Mouse (Mus musculus): ENCODE measurements around the gene Pwwp2a. TPM values are rescaled to one million over a fixed set of nuclear protein-coding genes. Genes with fewer than 3 reads are reported as not detected.

Pwwp2a gene
- total and polyA plus RNA-seq, 3 experiments, result 13.0 to 31.0 (median 15.2) TPM

- H3K4me3 ChIP-seq (replicated peaks in 1 of 3; ENCODE audit: low read depth in 2 of 3, low read length in 2 of 3, poor library complexity in 1 of 3), result no peak overlapping the region
- H3K79me2 ChIP-seq (replicated peaks; ENCODE audit: control insufficient read depth, extremely low read depth, insufficient read depth, poor library complexity, severe bottlenecking), result no peaks in the 10 kb centered on the region
- H3K4me2 ChIP-seq (ENCODE audit: insufficient read depth, low read depth, poor library complexity, severe bottlenecking), result no peak overlapping the region
- H3K27ac ChIP-seq (ENCODE audit: insufficient read depth, low read depth), result no peak overlapping the region
- DNase-seq (ENCODE audit: extremely low read depth), result no peak
- no peaks in the 10 kb centered on the region for H3K4me1 ChIP-seq (ENCODE audit: control insufficient read depth in 1 of 2, insufficient read depth in 2 of 2)
- H3K27me3 ChIP-seq (replicated peaks), result no peaks in the 10 kb centered on the region
- dilution Hi-C loops (cut with MboI; ENCODE audit: extremely low pct_ligation_motif_present, extremely low pct_unique_long_range_greater_than_20kb, low sequenced_read_pairs), result no loop called here
- in situ Hi-C loops (cut with MboI; ENCODE audit: low pct_ligation_motif_present, low pct_unique_long_range_greater_than_20kb, low sequenced_read_pairs), result no loop called here
- no peak for TF ChIP-seq JUND (conservative IDR thresholded peaks at IDR 0.05; ENCODE audit: low read depth, low read length)
- TF ChIP-seq ZMIZ1 (IDR thresholded peaks at IDR 0.05; ENCODE audit: low read depth, low read length), result no peak
- no peak for TF ChIP-seq MAFK (IDR thresholded peaks at IDR 0.05; ENCODE audit: insufficient replicate concordance, low read length)
- TF ChIP-seq USF1 (IDR thresholded peaks at IDR 0.05; ENCODE audit: low read depth, low read length), result no peak
- TF ChIP-seq ZKSCAN1 (IDR thresholded peaks at IDR 0.05; ENCODE audit: borderline replicate concordance, low read depth, low read length), result no peak
- no peak for TF ChIP-seq CHD2 (IDR thresholded peaks at IDR 0.05; ENCODE audit: low read length)
- no peak for TF ChIP-seq SMC3 (IDR thresholded peaks at IDR 0.05; ENCODE audit: low read depth, low read length)
- TF ChIP-seq MAZ (IDR thresholded peaks at IDR 0.05; ENCODE audit: low read depth, low read length), result no peak
- TF ChIP-seq SIN3A (IDR thresholded peaks at IDR 0.05; ENCODE audit: low read length), result no peak
- no peak for TF ChIP-seq MEF2A (IDR thresholded peaks at IDR 0.05; ENCODE audit: borderline replicate concordance, low read depth, low read length)
- no peak for TF ChIP-seq MYC (IDR thresholded peaks at IDR 0.05; ENCODE audit: low read depth, low read length)
- no peak for TF ChIP-seq TBP (conservative IDR thresholded peaks at IDR 0.05; ENCODE audit: low read depth, low read length)
- no peaks in the 10 kb centered on the region for H3K9me3 ChIP-seq (replicated peaks; ENCODE audit: low read length)
- H3K9ac ChIP-seq (ENCODE audit: insufficient read depth, low read depth), result no peak overlapping the region
- peaks cover 20 to 69% of the 10 kb centered on the region in 2 experiments for H3K36me3 ChIP-seq (replicated peaks in 1 of 2; ENCODE audit: control insufficient read depth in 1 of 2, insufficient read depth in 1 of 2, low read length in 1 of 2)
These were observed 41.6 kb downstream of the Pwwp2a start for GRCm38 (mm10) chr11:43723411-43723810.

DNA sequence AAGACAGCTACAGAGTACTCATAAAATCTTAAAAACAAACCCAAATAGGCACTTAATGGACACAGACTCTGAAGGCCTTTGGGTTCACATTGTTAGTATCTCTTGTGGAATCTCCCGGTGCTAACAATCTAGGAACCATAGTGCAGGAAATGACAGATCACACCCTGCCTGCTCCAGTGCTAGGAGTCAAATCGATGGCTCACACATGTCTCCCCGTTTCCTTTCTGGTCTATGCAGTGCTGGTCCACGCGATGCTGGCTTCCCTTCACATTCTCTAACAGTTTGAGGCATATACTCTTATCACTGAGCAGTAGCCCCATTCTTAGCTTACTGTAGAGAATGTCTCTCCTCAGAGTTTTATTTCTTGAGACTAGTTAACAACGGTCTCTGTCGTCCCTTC lies 46.0 kb downstream of the Pwwp2a start:
- Histone ChIP-seq H3K4me1 (ENCODE audit: control insufficient read depth in 1 of 2, insufficient read depth in 2 of 2) (peaks cover 0 to 8% of the 10 kb centered on the region in 2 experiments; a peak in 2 of 4 replicates), H3K27me3 (replicated peaks) (no peaks in the 10 kb centered on the region), H3K4me3 (replicated peaks in 1 of 3; ENCODE audit: low read depth in 2 of 3, low read length in 2 of 3, poor library complexity in 1 of 3) (no peak overlapping the region), H3K79me2 (replicated peaks; ENCODE audit: control insufficient read depth, extremely low read depth, insufficient read depth, poor library complexity, severe bottlenecking) (no peaks in the 10 kb centered on the region), H3K9ac (ENCODE audit: insufficient read depth, low read depth) (no peak overlapping the region), H3K9me3 (replicated peaks; ENCODE audit: low read length) (no peaks in the 10 kb centered on the region), H3K27ac (ENCODE audit: insufficient read depth, low read depth) (no peak overlapping the region), H3K36me3 (replicated peaks in 1 of 2; ENCODE audit: control insufficient read depth in 1 of 2, insufficient read depth in 1 of 2, low read length in 1 of 2) (peaks cover 44 to 82% of the 10 kb centered on the region in 2 experiments), H3K4me2 (ENCODE audit: insufficient read depth, low read depth, poor library complexity, severe bottlenecking) (no peak overlapping the region)
- dilution Hi-C loops (cut with MboI; ENCODE audit: extremely low pct_ligation_motif_present, extremely low pct_unique_long_range_greater_than_20kb, low sequenced_read_pairs), result no loop called here
- no peak for DNase-seq (ENCODE audit: extremely low read depth)
- no peak; the same call in 1 of the 2 replicates for TF ChIP-seq ZMIZ1 (IDR thresholded peaks at IDR 0.05; ENCODE audit: low read depth, low read length)
- TF ChIP-seq MYC (IDR thresholded peaks at IDR 0.05; ENCODE audit: low read depth, low read length), result no peak
- TF ChIP-seq TCF12 (IDR thresholded peaks at IDR 0.05; ENCODE audit: low read depth, low read length), result no peak
- no peak for TF ChIP-seq USF1 (IDR thresholded peaks at IDR 0.05; ENCODE audit: low read depth, low read length)
- TF ChIP-seq ELF1 (IDR thresholded peaks at IDR 0.05; ENCODE audit: low read depth, low read length), result no peak
- TF ChIP-seq NRF1 (IDR thresholded peaks at IDR 0.05; ENCODE audit: low read depth, low read length), result no peak
- no peak for TF ChIP-seq ETS1 (conservative IDR thresholded peaks at IDR 0.05; ENCODE audit: low read depth, low read length)
- TF ChIP-seq GABPA (IDR thresholded peaks at IDR 0.05; ENCODE audit: insufficient replicate concordance, low read depth, low read length), result no peak
- no peak for TF ChIP-seq ZC3H11A (IDR thresholded peaks at IDR 0.05; ENCODE audit: low read depth, low read length)
- no peak for TF ChIP-seq MAFK (IDR thresholded peaks at IDR 0.05; ENCODE audit: insufficient replicate concordance, low read length)
- TF ChIP-seq PAX5 (IDR thresholded peaks at IDR 0.05; ENCODE audit: low read length), result no peak
- no peak for TF ChIP-seq JUND (conservative IDR thresholded peaks at IDR 0.05; ENCODE audit: low read depth, low read length)
- no peak for TF ChIP-seq RAD21 (IDR thresholded peaks at IDR 0.05; ENCODE audit: low read depth, low read length)
- no peak for TF ChIP-seq CHD1 (IDR thresholded peaks at IDR 0.05; ENCODE audit: low read depth, low read length)
- no peak for TF ChIP-seq ZNF384 (IDR thresholded peaks at IDR 0.05; ENCODE audit: low read depth, low read length)
- TF ChIP-seq EP300 (IDR thresholded peaks at IDR 0.05; ENCODE audit: low read length), result no peak
- TF ChIP-seq MAX (IDR thresholded peaks at IDR 0.05; ENCODE audit: low read length), result no peak
- no peak for TF ChIP-seq CTCF (conservative IDR thresholded peaks at IDR 0.05 in 1 of 2, IDR thresholded peaks at IDR 0.05 in 1 of 2; ENCODE audit: low read depth in 2 of 2, low read length in 2 of 2)
- no peak for TF ChIP-seq CHD2 (IDR thresholded peaks at IDR 0.05; ENCODE audit: low read length)
- TF ChIP-seq E2F4 (IDR thresholded peaks at IDR 0.05; ENCODE audit: insufficient replicate concordance, low read depth, low read length), result no peak
- in situ Hi-C loops (cut with MboI; ENCODE audit: low pct_ligation_motif_present, low pct_unique_long_range_greater_than_20kb, low sequenced_read_pairs), result no loop called here
